ENCODE assay signal across 8 mouse cellular contexts in the genomic region with DNA sequence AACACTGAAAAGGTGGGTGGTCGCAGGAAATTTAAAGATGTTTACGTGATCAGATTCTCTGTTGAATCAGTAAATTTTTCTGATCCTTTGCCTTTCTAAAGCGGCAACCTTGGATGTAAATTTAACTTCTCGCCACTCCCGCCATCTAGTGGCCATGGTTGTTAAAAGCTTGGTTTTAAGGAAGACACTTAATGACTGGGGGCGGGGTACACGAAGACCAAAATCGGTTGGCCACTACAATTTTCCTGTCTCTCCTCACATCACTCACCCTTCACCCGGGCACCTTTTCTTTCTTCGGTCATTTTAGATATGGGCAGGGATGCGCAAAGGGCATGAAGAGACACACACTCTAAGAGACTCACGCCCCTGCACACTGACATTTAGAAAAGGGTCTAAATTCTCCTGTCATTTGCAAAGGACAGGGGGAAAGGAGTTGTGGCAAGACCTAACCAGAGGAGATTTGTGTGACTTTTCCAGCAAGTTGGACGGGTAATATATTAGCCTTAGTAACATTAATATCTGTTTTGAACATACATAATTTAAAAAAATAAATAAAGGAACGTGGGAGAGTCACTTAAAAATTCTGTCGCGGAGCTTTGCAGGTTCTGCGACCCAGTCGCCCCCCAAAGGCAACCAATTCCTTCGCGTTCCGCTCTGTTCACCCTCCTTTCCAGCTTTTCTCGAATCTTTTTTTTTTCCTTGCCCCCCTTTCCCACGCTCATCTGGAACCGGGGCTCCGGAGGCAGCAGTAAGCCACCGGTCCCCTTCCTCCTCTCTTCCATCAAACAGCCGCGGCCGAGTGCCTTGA. TPM values are rescaled to one million over a fixed set of nuclear protein-coding genes. Genes with fewer than 3 reads are reported as not detected.
DNase-seq lines count a peak whose midpoint lies in the region; ATAC-seq lines count a peak whose summit lies in the region.

No protein-coding gene starts in this region.

- H3K4me2 ChIP-seq in heart, embryonic 14.5 days (ENCODE audit: low read length), result peak overlapping the region; percentile 96
- H3K4me2 ChIP-seq in liver, embryonic 11.5 days, result peak overlapping the region; percentile 78

- no peaks in the 10 kb centered on the region; a peak in 1 of 4 replicates for H3K4me1 ChIP-seq in heart, embryonic 14.5 days (ENCODE audit: control insufficient read depth in 2 of 2, insufficient read depth in 2 of 2, low read length in 2 of 2)
- H3K4me1 ChIP-seq in liver, embryonic 11.5 days (replicated peaks; ENCODE audit: control insufficient read depth, insufficient read depth, low read length), result no peaks in the 10 kb centered on the region

- ATAC-seq in heart, embryonic 14.5 days (ENCODE audit: insufficient number of reproducible peaks, insufficient read depth, low FRiP score, low read depth), result no peak
- no peak for ATAC-seq in liver, embryonic 11.5 days (replicated peaks; ENCODE audit: low FRiP score)

- no peak overlapping the region for H3K27ac ChIP-seq in heart, embryonic 14.5 days (replicated peaks in 1 of 2; ENCODE audit: control insufficient read depth in 1 of 2, insufficient read depth in 1 of 2, low read depth in 2 of 2, low read length in 2 of 2)
- H3K27ac ChIP-seq in liver, embryonic 11.5 days (ENCODE audit: low read depth, low read length), result no peak overlapping the region

- H3K36me3 ChIP-seq in heart, embryonic 14.5 days (ENCODE audit: control insufficient read depth, insufficient read depth, low read length), result no peaks in the 10 kb centered on the region
- H3K36me3 ChIP-seq in liver, embryonic 11.5 days (ENCODE audit: control insufficient read depth, insufficient read depth, low read length), result no peaks in the 10 kb centered on the region

- peak; percentile 11 for DNase-seq in A20 (ENCODE audit: low read depth, low spot score)
- DNase-seq in adrenal gland, adult 8-10 months, result peak; percentile 42
- DNase-seq in embryo, embryonic 11.5 days (ENCODE audit: low read depth, low spot score), result peak; percentile 68
- DNase-seq in kidney, postnatal 10 days, result peak; percentile 81
- DNase-seq in liver, embryonic 11.5 days (ENCODE audit: low spot score), result peak; percentile 38
- DNase-seq in ovary, postnatal 10 days (ENCODE audit: low spot score), result peak; percentile 33
- DNase-seq in T-cell, adult 2 months (ENCODE audit: low spot score), result no peak

- H3K4me3 ChIP-seq in heart, embryonic 14.5 days (ENCODE audit: control insufficient read depth in 1 of 2, insufficient read depth in 1 of 2, low read depth in 1 of 2, low read length in 2 of 2), result peak overlapping the region; percentile 59 to 75
- H3K4me3 ChIP-seq in liver, embryonic 11.5 days (ENCODE audit: low read depth, low read length), result peak overlapping the region; percentile 56

- under 1% methylated on average over 29 of the region's 29 CpGs for WGBS in heart, embryonic 14.5 days
- WGBS in liver, embryonic 11.5 days, result 3% methylated on average over 29 of the region's 29 CpGs

- no peaks in the 10 kb centered on the region for H3K9me3 ChIP-seq in heart, embryonic 14.5 days (ENCODE audit: control insufficient read depth, low read length)
- H3K9me3 ChIP-seq in liver, embryonic 11.5 days (ENCODE audit: control insufficient read depth, low read length), result no peaks in the 10 kb centered on the region

- peaks cover 4% of the 10 kb centered on the region; the same call in 1 of the 2 replicates for H3K27me3 ChIP-seq in heart, embryonic 14.5 days (ENCODE audit: control insufficient read depth, insufficient read depth, low read length)
- peaks cover 33% of the 10 kb centered on the region for H3K27me3 ChIP-seq in liver, embryonic 11.5 days (replicated peaks; ENCODE audit: control insufficient read depth, insufficient read depth, low read length)

- peak overlapping the region; percentile 79 for H3K9ac ChIP-seq in heart, embryonic 14.5 days (ENCODE audit: low read length)
- H3K9ac ChIP-seq in liver, embryonic 11.5 days (ENCODE audit: low read depth, low read length), result no peak overlapping the region

RNA-seq across cellular contexts. Expression of a gene that starts 1.2 kb away (rescaled TPM):
- 1 to 10 TPM; 4.3 to 5.3 (median 4.7) TPM for total RNA-seq in adrenal gland, adult 8-10 months (2022)
- polyA plus RNA-seq in heart, embryonic 14.5 days (2014; fragmentation: Nextera tagmentation; extraction: Ambion mirVana), result 2.5 and 2.8 TPM in 2 replicates
- 0.08 and 0.21 TPM in 2 replicates for polyA plus RNA-seq in liver, embryonic 11.5 days (2014; fragmentation: Nextera tagmentation; extraction: Ambion mirVana)
